Mouse (Mus musculus) erythroblast, embryonic 14.5 days (primary cell): ENCODE results near the gene Gldc. TPM values are rescaled to one million over a fixed set of nuclear protein-coding genes. Genes with fewer than 3 reads are reported as not detected.

ENCODE experiments used
- H3K27me3 ChIP-seq: 2 replicates; pipeline ENCODE4 v1.6.1; 2012; ENCODE audit warnings: inconsistent platforms; ENCODE audit not compliant: control insufficient read depth
- H3K36me3 ChIP-seq: 2 replicates; pipeline ENCODE4 v1.6.1; 2012; ENCODE audit warnings: mild to moderate bottlenecking, inconsistent platforms; ENCODE audit not compliant: control insufficient read depth
- H3K4me1 ChIP-seq: 2 replicates; pipeline ENCODE4 v1.6.1; 2012; ENCODE audit warnings: inconsistent platforms; ENCODE audit not compliant: control insufficient read depth
- H3K4me3 ChIP-seq: replicated peaks from 2 replicates; pipeline ENCODE3; 2012; ENCODE audit warnings: moderate library complexity, mild to moderate bottlenecking, inconsistent platforms
- H3K9me3 ChIP-seq: 2 replicates; pipeline ENCODE4 v1.6.1; 2012; ENCODE audit warnings: low read length, inconsistent platforms, mixed read lengths; ENCODE audit not compliant: control insufficient read depth
- GATA1 ChIP-seq: IDR thresholded peaks from 2 replicates; pipeline ENCODE4 v1.6.1; 2012; ENCODE audit warnings: low read length, inconsistent platforms, mixed read lengths
- TAL1 ChIP-seq: IDR thresholded peaks from 3 replicates; pipeline ENCODE4 v1.6.1; 2012; ENCODE audit warnings: low read length, inconsistent platforms, mixed read lengths
- polyA plus RNA-seq: library from polyadenylated mRNA; stranded (reverse); fragments of >175 nt; gene quantifications from 2 replicates; pipeline ENCODE4 v1.2.3, GENCODE M21; 2012

Gldc gene
- polyA plus RNA-seq, 1 experiment: 0.03 TPM

DNA sequence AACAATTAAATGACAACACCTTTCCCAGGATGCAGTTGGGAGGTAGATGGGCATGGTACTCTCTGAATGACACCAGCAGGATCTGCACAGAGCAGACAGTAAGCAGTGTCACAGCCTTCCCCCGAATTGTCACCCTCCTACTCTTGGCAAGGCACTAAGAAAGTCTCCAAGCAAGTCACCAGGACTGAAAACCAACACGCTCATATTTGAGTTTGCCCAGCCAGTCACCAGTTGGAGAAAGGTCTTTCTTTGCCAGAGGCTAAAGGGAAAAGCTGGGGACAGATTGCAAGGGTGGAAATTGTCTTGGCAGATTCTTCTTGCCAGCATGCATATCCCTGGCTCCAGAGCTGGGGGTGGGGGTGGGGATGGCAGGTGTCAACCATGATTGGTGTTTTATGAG lies 11.0 kb downstream of the Gldc start:
- TF ChIP-seq GATA1 (no peak), TAL1 (no peak)
- Histone ChIP-seq H3K4me3 (no peak overlapping the region), H3K36me3 (no peaks in the 10 kb centered on the region; the same call in 1 of the 2 replicates), H3K27me3 (no peaks in the 10 kb centered on the region), H3K4me1 (no peaks in the 10 kb centered on the region), H3K9me3 (no peaks in the 10 kb centered on the region)

DNA sequence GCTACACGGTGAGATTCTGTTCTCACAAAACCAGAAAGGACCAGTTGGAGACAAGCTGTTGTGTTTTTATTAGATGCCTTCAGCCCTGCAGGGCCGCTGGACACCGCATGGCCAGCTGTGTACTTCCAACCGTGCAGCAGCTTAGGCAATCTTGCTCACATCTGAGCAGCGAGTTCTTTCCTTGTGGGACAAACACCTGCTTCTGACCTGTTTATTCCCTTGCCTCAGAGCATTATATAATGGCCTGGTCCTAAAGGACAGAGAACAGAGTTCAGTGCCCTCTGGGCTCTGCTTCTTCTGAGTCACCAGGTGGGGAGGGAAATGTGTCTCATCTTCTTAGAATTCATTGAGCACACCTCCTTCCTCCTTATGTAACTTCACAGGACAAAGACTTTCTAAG lies 12.4 kb downstream of the Gldc start:
- Histone ChIP-seq H3K27me3 (no peaks in the 10 kb centered on the region), H3K4me3 (no peak overlapping the region), H3K9me3 (no peaks in the 10 kb centered on the region), H3K4me1 (no peaks in the 10 kb centered on the region), H3K36me3 (no peaks in the 10 kb centered on the region)
- TF ChIP-seq GATA1 (no peak), TAL1 (no peak)

- H3K36me3 ChIP-seq: no peaks in the 10 kb centered on the region
- no peaks in the 10 kb centered on the region for H3K4me1 ChIP-seq
- H3K9me3 ChIP-seq: no peaks in the 10 kb centered on the region
- H3K27me3 ChIP-seq: no peaks in the 10 kb centered on the region
- H3K4me3 ChIP-seq: no peak overlapping the region
- TF ChIP-seq GATA1: no peak
- TF ChIP-seq TAL1: no peak
Observed at GRCm38 (mm10) chr19:30160021-30160420, 15.2 kb downstream of the Gldc start.

GRCm38 (mm10) chr19:30158189-30158588 lies 17.0 kb downstream of the Gldc start:
- H3K9me3 ChIP-seq: no peaks in the 10 kb centered on the region

GRCm38 (mm10) chr19:30157031-30157687 lies 18.1 kb downstream of the Gldc start:
- no peaks in the 10 kb centered on the region for H3K4me1 ChIP-seq
- H3K9me3 ChIP-seq: no peaks in the 10 kb centered on the region
- H3K4me3 ChIP-seq: no peak overlapping the region
- no peaks in the 10 kb centered on the region for H3K27me3 ChIP-seq
- TF ChIP-seq GATA1 (no peak), TAL1 (no peak)
- no peaks in the 10 kb centered on the region for H3K36me3 ChIP-seq

More at GRCm38 (mm10) chr19:30158189-30158588, 17.0 kb downstream of the Gldc start:
- Histone ChIP-seq H3K27me3 (no peaks in the 10 kb centered on the region), H3K4me1 (no peaks in the 10 kb centered on the region), H3K36me3 (no peaks in the 10 kb centered on the region), H3K4me3 (no peak overlapping the region)
- TF ChIP-seq TAL1 (no peak), GATA1 (no peak)

- H3K9me3 ChIP-seq: no peaks in the 10 kb centered on the region
- H3K4me3 ChIP-seq: no peak overlapping the region
- H3K27me3 ChIP-seq: no peaks in the 10 kb centered on the region
- H3K4me1 ChIP-seq: no peaks in the 10 kb centered on the region
- no peaks in the 10 kb centered on the region for H3K36me3 ChIP-seq
- TF ChIP-seq GATA1: no peak
- TF ChIP-seq TAL1: no peak
Observed at GRCm38 (mm10) chr19:30153729-30154128, 21.5 kb downstream of the Gldc start.

DNA sequence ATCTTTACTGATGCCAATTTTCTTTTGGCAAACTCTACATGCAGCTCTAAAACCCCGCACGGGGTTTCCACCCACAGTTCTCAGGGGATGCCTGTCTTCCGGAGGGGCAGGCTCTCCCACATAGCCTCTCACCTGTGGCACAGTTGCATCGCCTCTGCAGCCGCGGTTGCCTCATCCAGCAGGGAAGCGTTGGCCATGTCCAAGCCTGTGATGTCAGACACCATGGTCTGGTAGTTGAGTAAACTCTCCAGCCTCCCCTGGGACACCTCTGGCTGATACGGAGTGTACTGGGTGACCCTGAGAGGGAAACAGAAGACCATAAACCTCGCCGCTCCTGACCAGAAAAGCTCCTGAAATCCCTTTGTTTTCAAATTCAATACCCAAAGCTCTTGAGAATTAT lies 23.9 kb downstream of the Gldc start:
- no peaks in the 10 kb centered on the region for H3K9me3 ChIP-seq
- H3K27me3 ChIP-seq: no peaks in the 10 kb centered on the region
- H3K4me3 ChIP-seq: no peak overlapping the region
- TF ChIP-seq GATA1 (no peak), TAL1 (no peak)
- H3K4me1 ChIP-seq: no peaks in the 10 kb centered on the region
- no peaks in the 10 kb centered on the region for H3K36me3 ChIP-seq

GRCm38 (mm10) chr19:30149238-30149805 lies 25.9 kb downstream of the Gldc start:
- Histone ChIP-seq H3K36me3 (no peaks in the 10 kb centered on the region), H3K27me3 (no peaks in the 10 kb centered on the region), H3K4me3 (no peak overlapping the region), H3K9me3 (no peaks in the 10 kb centered on the region), H3K4me1 (no peaks in the 10 kb centered on the region)
- TF ChIP-seq TAL1 (no peak), GATA1 (no peak)

DNA sequence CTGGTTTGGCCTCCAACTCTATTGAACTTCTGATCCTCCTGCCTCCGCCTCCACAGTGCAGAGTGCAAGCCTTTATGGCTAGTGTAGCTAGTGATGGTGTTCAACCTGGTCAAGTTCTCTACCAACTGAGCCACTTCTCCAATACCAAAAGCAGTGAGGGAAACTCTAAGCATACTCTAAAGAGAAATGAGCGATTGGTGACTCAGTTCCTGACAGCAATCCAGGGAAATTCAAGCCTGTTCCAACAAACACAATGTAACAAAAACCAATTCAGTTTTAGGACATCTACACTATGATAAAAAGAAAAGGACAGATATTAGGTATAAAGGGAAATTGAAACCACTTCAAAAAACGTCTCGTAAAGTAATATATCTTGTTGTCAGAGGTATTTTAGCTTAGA lies 27.9 kb downstream of the Gldc start:
- Histone ChIP-seq H3K4me1 (no peaks in the 10 kb centered on the region), H3K27me3 (no peaks in the 10 kb centered on the region), H3K4me3 (no peak overlapping the region), H3K36me3 (no peaks in the 10 kb centered on the region; the same call in 1 of the 2 replicates), H3K9me3 (no peaks in the 10 kb centered on the region)
- TF ChIP-seq TAL1: no peak

DNA sequence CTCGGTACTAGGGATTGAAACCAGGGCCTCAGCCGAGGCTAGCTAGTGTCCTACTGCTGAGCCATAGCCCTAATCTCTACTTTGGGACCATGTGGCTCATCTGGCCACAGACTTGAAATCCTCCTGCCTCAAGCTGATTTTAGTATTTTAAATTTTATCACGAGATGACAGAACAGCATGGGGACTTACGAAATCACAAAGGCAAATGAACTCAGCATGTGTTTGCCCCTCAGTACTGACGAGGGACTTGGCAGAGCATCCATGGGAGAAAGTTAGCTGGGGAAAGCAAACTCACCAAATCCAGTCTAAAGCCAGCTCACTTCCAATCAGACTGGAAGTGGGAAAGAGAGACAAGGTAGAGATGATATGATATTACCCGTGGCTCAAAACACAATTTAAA lies 28.5 kb downstream of the Gldc start:
- Histone ChIP-seq H3K4me1 (no peaks in the 10 kb centered on the region), H3K27me3 (no peaks in the 10 kb centered on the region), H3K9me3 (no peaks in the 10 kb centered on the region), H3K36me3 (no peaks in the 10 kb centered on the region; the same call in 1 of the 2 replicates), H3K4me3 (no peak overlapping the region)
- TF ChIP-seq GATA1 (no peak), TAL1 (no peak)
